Mouse (Mus musculus): ENCODE results near the gene Fa2h.
A peak's percentile ranks its signal among the peaks of the same experiment; 100 is the strongest.

Gene Fa2h

GRCm38 (mm10) chr8:111299821-111300568 is 93.6 kb downstream of the Fa2h start, which contains the start of gene Rfwd3:
Gene Rfwd3, minus strand, starts transcription at chr8:111300222.
- DNase-seq (ENCODE audit: extremely low spot score): peak; percentile 95

GRCm38 (mm10) chr8:111299363-111299820 is 94.2 kb downstream of the Fa2h start:
- peak; percentile 75 for DNase-seq (ENCODE audit: extremely low spot score)

- DNase-seq (ENCODE audit: extremely low spot score): no peak
Measured at GRCm38 (mm10) chr8:111298011-111298410, 95.6 kb downstream of the Fa2h start.
